Mouse (Mus musculus): Measurements from ENCODE around the gene Arl8a. TPM values are rescaled to one million over a fixed set of nuclear protein-coding genes. Genes with fewer than 3 reads are reported as not detected.
"Not testable (repeated sequence)": the region's sequence is repeated elsewhere in the genome, so short reads cannot be mapped to it uniquely, and the experiment has no call there.

The Arl8a gene
- polyA plus RNA-seq (2012; ENCODE audit: insufficient read depth, insufficient read length, missing spikeins): 30.3 and 32.7 TPM in 2 replicates

- H3K4me1 ChIP-seq (ENCODE audit: control insufficient read depth, insufficient read depth, insufficient read length, low read length): no peaks in the 10 kb centered on the region; the same call in 1 of the 2 replicates
- peak within 1 kb of the TSS; percentile 96 for H3K4me3 ChIP-seq (ENCODE audit: insufficient read depth, low read depth, low read length)
- H3K27ac ChIP-seq (replicated peaks; ENCODE audit: low read depth, low read length): peak within 1 kb of the TSS; percentile 84
These were observed at the start of gene Arl8a for GRCm38 (mm10) chr1:135146077-135146945. TSS of gene Arl8a (plus strand) at chr1:135146824.

- Histone ChIP-seq H3K27ac (replicated peaks; ENCODE audit: low read depth, low read length) (peak overlapping the region; percentile 87), H3K4me1 (ENCODE audit: control insufficient read depth, insufficient read depth, insufficient read length, low read length) (peaks cover 4% of the 10 kb centered on the region; the same call in 1 of the 2 replicates), H3K4me3 (ENCODE audit: insufficient read depth, low read depth, low read length) (no peak overlapping the region)
These were observed 49.2 kb upstream of the Arl8a start for GRCm38 (mm10) chr1:135097441-135097840.

GRCm38 (mm10) chr1:135098441-135098840 lies 48.2 kb upstream of the Arl8a start:
- Histone ChIP-seq H3K4me1 (ENCODE audit: control insufficient read depth, insufficient read depth, insufficient read length, low read length) (peaks cover 4% of the 10 kb centered on the region; the same call in 1 of the 2 replicates), H3K4me3 (ENCODE audit: insufficient read depth, low read depth, low read length) (peak overlapping the region; percentile 15; the same call in 1 of the 2 replicates), H3K27ac (replicated peaks; ENCODE audit: low read depth, low read length) (peak overlapping the region; percentile 96)

GRCm38 (mm10) chr1:135100400-135100799 lies 46.2 kb upstream of the Arl8a start:
- Histone ChIP-seq H3K4me1 (ENCODE audit: control insufficient read depth, insufficient read depth, insufficient read length, low read length) (peaks cover 3% of the 10 kb centered on the region; the same call in 1 of the 2 replicates), H3K4me3 (ENCODE audit: insufficient read depth, low read depth, low read length) (peak overlapping the region; percentile 0; the same call in 1 of the 2 replicates), H3K27ac (replicated peaks; ENCODE audit: low read depth, low read length) (peak overlapping the region; percentile 35)

GRCm38 (mm10) chr1:135105124-135105523 lies 41.5 kb upstream of the Arl8a start, which contains the start of gene Lgr6:
TSS of gene Lgr6 (minus strand) at chr1:135105276.
- peak within 1 kb of the TSS; percentile 88 for H3K27ac ChIP-seq (replicated peaks; ENCODE audit: low read depth, low read length)

GRCm38 (mm10) chr1:135105951-135106350 lies 40.7 kb upstream of the Arl8a start:
- Histone ChIP-seq H3K27ac (replicated peaks; ENCODE audit: low read depth, low read length) (peak overlapping the region; percentile 80), H3K4me1 (ENCODE audit: control insufficient read depth, insufficient read depth, insufficient read length, low read length) (peaks cover 3% of the 10 kb centered on the region; the same call in 1 of the 2 replicates), H3K4me3 (ENCODE audit: insufficient read depth, low read depth, low read length) (peak overlapping the region; percentile 33)

More at GRCm38 (mm10) chr1:135105124-135105523, 41.5 kb upstream of the Arl8a start, which contains the start of gene Lgr6:
- Histone ChIP-seq H3K4me3 (ENCODE audit: insufficient read depth, low read depth, low read length) (peak within 1 kb of the TSS; percentile 72), H3K4me1 (ENCODE audit: control insufficient read depth, insufficient read depth, insufficient read length, low read length) (peaks cover 3% of the 10 kb centered on the region)

- no peak overlapping the region for H3K4me3 ChIP-seq (ENCODE audit: insufficient read depth, low read depth, low read length)
- H3K27ac ChIP-seq (replicated peaks; ENCODE audit: low read depth, low read length): peak overlapping the region; percentile 85
- H3K4me1 ChIP-seq (ENCODE audit: control insufficient read depth, insufficient read depth, insufficient read length, low read length): peaks cover 3% of the 10 kb centered on the region; the same call in 1 of the 2 replicates
These were observed 38.0 kb upstream of the Arl8a start for GRCm38 (mm10) chr1:135108611-135109010.

- H3K4me1 ChIP-seq (ENCODE audit: control insufficient read depth, insufficient read depth, insufficient read length, low read length): peaks cover 3% of the 10 kb centered on the region; the same call in 1 of the 2 replicates
- no peak overlapping the region for H3K4me3 ChIP-seq (ENCODE audit: insufficient read depth, low read depth, low read length)
- H3K27ac ChIP-seq (replicated peaks; ENCODE audit: low read depth, low read length): no peak overlapping the region
These were observed 36.5 kb upstream of the Arl8a start for GRCm38 (mm10) chr1:135110075-135110474.

- not testable (repeated sequence) for H3K4me3 ChIP-seq (ENCODE audit: insufficient read depth, low read depth, low read length); H3K4me1 ChIP-seq (ENCODE audit: control insufficient read depth, insufficient read depth, insufficient read length, low read length); H3K27ac ChIP-seq (replicated peaks; ENCODE audit: low read depth, low read length)
These were observed 35.4 kb upstream of the Arl8a start for GRCm38 (mm10) chr1:135111271-135111670.

GRCm38 (mm10) chr1:135112661-135113060 lies 34.0 kb upstream of the Arl8a start:
- H3K4me1 ChIP-seq (ENCODE audit: control insufficient read depth, insufficient read depth, insufficient read length, low read length): peaks cover 3% of the 10 kb centered on the region; the same call in 1 of the 2 replicates
- no peak overlapping the region for H3K27ac ChIP-seq (replicated peaks; ENCODE audit: low read depth, low read length)
- no peak overlapping the region for H3K4me3 ChIP-seq (ENCODE audit: insufficient read depth, low read depth, low read length)

GRCm38 (mm10) chr1:135124573-135125363 lies 21.9 kb upstream of the Arl8a start:
- Histone ChIP-seq H3K4me1 (ENCODE audit: control insufficient read depth, insufficient read depth, insufficient read length, low read length) (no peaks in the 10 kb centered on the region), H3K27ac (replicated peaks; ENCODE audit: low read depth, low read length) (no peak overlapping the region), H3K4me3 (ENCODE audit: insufficient read depth, low read depth, low read length) (no peak overlapping the region)

- Histone ChIP-seq H3K27ac (replicated peaks; ENCODE audit: low read depth, low read length) (no peak overlapping the region), H3K4me3 (ENCODE audit: insufficient read depth, low read depth, low read length) (no peak overlapping the region)
These were observed 20.6 kb upstream of the Arl8a start for GRCm38 (mm10) chr1:135125990-135126389.

GRCm38 (mm10) chr1:135126443-135127027 lies 20.1 kb upstream of the Arl8a start:
- Histone ChIP-seq H3K4me3 (ENCODE audit: insufficient read depth, low read depth, low read length) (no peak overlapping the region), H3K27ac (replicated peaks; ENCODE audit: low read depth, low read length) (no peak overlapping the region), H3K4me1 (ENCODE audit: control insufficient read depth, insufficient read depth, insufficient read length, low read length) (no peaks in the 10 kb centered on the region)

More at GRCm38 (mm10) chr1:135125990-135126389, 20.6 kb upstream of the Arl8a start:
- H3K4me1 ChIP-seq (ENCODE audit: control insufficient read depth, insufficient read depth, insufficient read length, low read length): no peaks in the 10 kb centered on the region

- Histone ChIP-seq H3K27ac (replicated peaks; ENCODE audit: low read depth, low read length) (no peak overlapping the region), H3K4me3 (ENCODE audit: insufficient read depth, low read depth, low read length) (no peak overlapping the region), H3K4me1 (ENCODE audit: control insufficient read depth, insufficient read depth, insufficient read length, low read length) (no peaks in the 10 kb centered on the region)
These were observed 18.6 kb upstream of the Arl8a start for GRCm38 (mm10) chr1:135128011-135128441.

All from brown adipose tissue, adult 24 weeks (tissue).